ENCODE assay signal across 19 mouse cellular contexts in the genomic region with DNA sequence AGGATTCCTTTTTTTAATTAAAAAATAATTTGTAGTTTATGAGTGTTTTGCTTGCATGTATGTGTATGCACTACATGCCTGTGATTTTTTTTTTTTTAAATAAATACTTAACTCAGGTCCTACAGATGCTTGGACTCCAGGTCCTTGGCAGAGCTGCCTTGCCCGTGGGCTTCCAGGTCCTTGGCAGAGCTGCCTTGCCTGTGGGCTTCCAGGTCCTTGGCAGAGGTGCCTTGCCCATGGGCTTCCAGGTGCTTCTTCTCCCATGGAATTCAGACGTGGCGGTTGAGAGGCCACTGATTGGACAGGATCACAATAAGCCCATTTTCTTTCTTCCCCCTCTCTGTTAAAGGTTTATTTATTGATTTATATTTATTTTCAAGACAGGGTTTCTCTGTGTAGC. TPM values are rescaled to one million over a fixed set of nuclear protein-coding genes. Genes with fewer than 3 reads are reported as not detected.
A peak's percentile ranks its signal among the peaks of the same experiment; 100 is the strongest.
DNase-seq lines count a peak whose midpoint lies in the region; TF ChIP-seq lines count a peak whose summit lies in the region.
"Had no signal": no experiment of that assay in that cellular context is flagged by ENCODE, and none has a peak within 500 bp of the region (broad histone marks: within the 10 kb centered on the region; RNA-seq: fewer than 3 reads in every experiment).

No protein-coding gene starts in this region.

- no peaks in the 10 kb centered on the region for H3K27me3 ChIP-seq in thymus, adult 2 months (ENCODE audit: control insufficient read depth, insufficient read depth, low read length)
- H3K27me3 ChIP-seq: embryonic facial prominence, embryonic 15.5 days; heart, embryonic 13.5 days; hindbrain, embryonic 12.5 days had no signal

- peak overlapping the region; percentile 85 for H3K27ac ChIP-seq in layer of hippocampus, adult 2 months
- no peak overlapping the region for H3K27ac ChIP-seq in thymus, adult 2 months (ENCODE audit: control insufficient read depth, insufficient read depth, low read length)
- H3K27ac ChIP-seq: embryonic facial prominence, embryonic 15.5 days; forebrain, embryonic 10.5 days; gastrocnemius, adult 2 months; heart, embryonic 13.5 days; hindbrain, embryonic 12.5 days had no signal

- DNase-seq in cerebellum, adult 9-10 months = peak; percentile 59
- DNase-seq in cerebellum, adult 11 months = no peak
- DNase-seq in layer of hippocampus, adult 2 months (ENCODE audit: low spot score in 2 of 2) = no peak
- DNase-seq in layer of hippocampus, postnatal 14 days (ENCODE audit: low spot score in 2 of 2) = no peak
- peak; percentile 66 to 80 for DNase-seq in cerebellum, postnatal 10 days
- no peak for DNase-seq in adrenal gland, adult 2 months
- DNase-seq in thymus, adult 2 months = no peak
- DNase-seq: adrenal gland, adult 8-10 months; adrenal gland, postnatal 36 days; embryo, embryonic 11 days; gastrocnemius, adult 2 months; gastrocnemius, postnatal 25 days; heart, postnatal 4 days; kidney, adult 18-20 months had no signal

- no peak for TF ChIP-seq POLR2A in thymus, adult 2 months (IDR thresholded peaks at IDR 0.05; ENCODE audit: control insufficient read depth, extremely low read depth, insufficient read depth, low read length, poor library complexity)

- H3K36me3 ChIP-seq in thymus, adult 2 months (ENCODE audit: control insufficient read depth, insufficient read depth, low read length) = no peaks in the 10 kb centered on the region
- H3K36me3 ChIP-seq: embryonic facial prominence, embryonic 15.5 days; hindbrain, embryonic 12.5 days had no signal

- 99% methylated on average over 3 of the region's 3 CpGs for WGBS in thymus, adult 2 months

- H3K4me1 ChIP-seq in thymus, adult 2 months (replicated peaks; ENCODE audit: control insufficient read depth, insufficient read depth, low read length) = peaks cover 12% of the 10 kb centered on the region; the same call in 1 of the 2 replicates

- no peak for TF ChIP-seq CTCF in layer of hippocampus, adult 2 months (conservative IDR thresholded peaks at IDR 0.05)
- TF ChIP-seq CTCF in thymus, adult 2 months (IDR thresholded peaks at IDR 0.05; ENCODE audit: borderline replicate concordance, control insufficient read depth, extremely low read depth, insufficient read depth, low read length, poor library complexity) = no peak

- H3K4me3 ChIP-seq in layer of hippocampus, adult 2 months = no peak overlapping the region
- no peak overlapping the region for H3K4me3 ChIP-seq in thymus, adult 2 months (ENCODE audit: control insufficient read depth, insufficient read depth, low read length)
- H3K4me3 ChIP-seq: embryonic facial prominence, embryonic 15.5 days; erythroblast, embryonic 14.5 days; forebrain, embryonic 10.5 days; gastrocnemius, adult 2 months; heart, embryonic 13.5 days; hindbrain, embryonic 12.5 days had no signal

RNA-seq across cellular contexts. Expression of gene Chka, which starts 5.6 kb away (rescaled TPM):
- 100 to 1,000 TPM in 1 of 2 experiments, 10 to 100 TPM in 1; 87.2 to 109 TPM for total RNA-seq in layer of hippocampus, adult 2 months (2021)
- total RNA-seq in layer of hippocampus, postnatal 14 days (2021) = 100 to 1,000 TPM in 1 of 2 experiments, 10 to 100 TPM in 1; 98.8 to 100 TPM
- total RNA-seq in adrenal gland, adult 2 months (2021) = 100 to 1,000 TPM in 1 of 2 experiments, 10 to 100 TPM in 1; 42.1 to 124 TPM
- polyA plus RNA-seq in adrenal gland, adult 2 months (2012; rRNA removed) = 149 and 154 TPM in 2 replicates
- 39.1 and 44.2 TPM in 2 replicates for polyA plus RNA-seq in thymus, adult 2 months (2012; rRNA removed)

RNA-seq across cellular contexts. Expression of gene Tcirg1, which starts 49.7 kb away (rescaled TPM):
- 10 to 100 TPM; 20.0 to 24.9 TPM for total RNA-seq in layer of hippocampus, adult 2 months (2021)
- total RNA-seq in layer of hippocampus, postnatal 14 days (2021) = 10 to 100 TPM; 15.4 to 20.2 TPM
- total RNA-seq in adrenal gland, adult 2 months (2021) = 10 to 100 TPM; 63.5 to 84.6 TPM
- 181 and 204 TPM in 2 replicates for polyA plus RNA-seq in adrenal gland, adult 2 months (2012; rRNA removed)
- polyA plus RNA-seq in thymus, adult 2 months (2012; rRNA removed) = 270 and 293 TPM in 2 replicates

RNA-seq across cellular contexts. Expression of gene Ndufs8, which starts 55.4 kb away (rescaled TPM):
- 100 to 1,000 TPM; 125 to 142 TPM for total RNA-seq in layer of hippocampus, adult 2 months (2021)
- 100 to 1,000 TPM; 130 TPM for total RNA-seq in layer of hippocampus, postnatal 14 days (2021)
- 100 to 1,000 TPM; 376 to 380 TPM for total RNA-seq in adrenal gland, adult 2 months (2021)
- polyA plus RNA-seq in adrenal gland, adult 2 months (2012; rRNA removed) = 391 and 420 TPM in 2 replicates
- polyA plus RNA-seq in thymus, adult 2 months (2012; rRNA removed) = 287 and 340 TPM in 2 replicates

Comparison
In these comparisons a context has a peak if more than half of its experiments do, and no peak if none do; other contexts are left out.
1. DNase-seq: peak in cerebellum, adult 9-10 months (single experiment) and cerebellum, postnatal 10 days (2 of 2); none in cerebellum, adult 11 months (single experiment), layer of hippocampus, adult 2 months (0 of 2), layer of hippocampus, postnatal 14 days (0 of 2), adrenal gland, adult 2 months (single experiment) and thymus, adult 2 months (single experiment).